Mouse (Mus musculus) urinary bladder, postnatal 0 days (tissue): Measurements from ENCODE around the gene Mis12. TPM values are rescaled to one million over a fixed set of nuclear protein-coding genes. Genes with fewer than 3 reads are reported as not detected.

Experiments
- polyA plus RNA-seq: library from polyadenylated mRNA; unstranded; fragments of >200 nt; fragmentation: Nextera tagmentation; extraction: Ambion mirVana; gene quantifications from 2 replicates; pipeline ENCODE4 v1.2.1, GENCODE M21; 2015

Mis12 gene
- polyA plus RNA-seq: 15.8 and 18.9 TPM in 2 replicates

DNA sequence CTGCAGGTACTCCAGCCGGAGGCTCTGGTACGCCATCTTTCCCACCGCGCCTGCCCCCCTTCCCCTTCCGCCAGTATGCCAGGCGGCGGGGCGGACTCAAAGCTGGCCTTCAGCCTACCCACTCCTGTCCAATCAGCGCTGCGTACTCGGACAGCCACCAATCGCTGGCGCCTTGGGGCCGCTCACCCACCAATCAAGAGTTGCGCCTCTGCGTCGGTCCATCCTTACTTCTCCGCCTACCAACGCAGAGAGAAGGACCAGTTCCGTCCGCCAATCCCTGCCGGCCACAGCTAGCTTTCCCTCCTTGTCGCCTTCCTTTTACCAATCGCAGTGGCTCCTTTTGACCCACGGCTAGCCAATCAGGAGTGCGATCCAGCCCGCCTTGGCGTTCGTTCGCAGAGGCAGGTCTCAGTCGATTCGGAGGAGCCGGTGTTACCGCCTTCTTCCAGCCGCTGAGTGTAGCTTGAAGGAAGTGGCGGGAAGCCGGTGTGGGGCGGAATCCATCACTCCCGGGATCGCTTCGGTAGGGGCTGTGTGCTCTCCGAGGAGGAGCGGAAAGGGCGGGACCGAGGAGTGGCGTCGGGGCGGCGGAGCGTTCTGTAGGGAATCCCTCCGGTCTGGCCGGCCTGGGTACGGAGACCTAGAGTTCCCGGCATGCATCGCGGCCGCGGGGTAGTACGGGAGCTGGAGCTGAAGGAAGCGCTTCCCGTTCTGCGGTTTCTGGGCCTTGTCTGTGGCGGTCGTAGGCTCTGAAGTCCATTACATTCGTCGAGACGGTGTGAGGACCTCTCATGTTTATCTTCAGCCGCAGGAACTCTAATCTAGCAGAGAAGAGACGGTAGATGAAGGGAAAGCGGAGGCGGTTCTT, at the start of gene Mis12, which contains the start of gene Derl2:
Gene Mis12 (plus strand): TSS at position 411 of the 868 bp plus-strand sequence.
Gene Derl2 (minus strand): TSS at position 641 of the 868 bp plus-strand sequence.

DNA sequence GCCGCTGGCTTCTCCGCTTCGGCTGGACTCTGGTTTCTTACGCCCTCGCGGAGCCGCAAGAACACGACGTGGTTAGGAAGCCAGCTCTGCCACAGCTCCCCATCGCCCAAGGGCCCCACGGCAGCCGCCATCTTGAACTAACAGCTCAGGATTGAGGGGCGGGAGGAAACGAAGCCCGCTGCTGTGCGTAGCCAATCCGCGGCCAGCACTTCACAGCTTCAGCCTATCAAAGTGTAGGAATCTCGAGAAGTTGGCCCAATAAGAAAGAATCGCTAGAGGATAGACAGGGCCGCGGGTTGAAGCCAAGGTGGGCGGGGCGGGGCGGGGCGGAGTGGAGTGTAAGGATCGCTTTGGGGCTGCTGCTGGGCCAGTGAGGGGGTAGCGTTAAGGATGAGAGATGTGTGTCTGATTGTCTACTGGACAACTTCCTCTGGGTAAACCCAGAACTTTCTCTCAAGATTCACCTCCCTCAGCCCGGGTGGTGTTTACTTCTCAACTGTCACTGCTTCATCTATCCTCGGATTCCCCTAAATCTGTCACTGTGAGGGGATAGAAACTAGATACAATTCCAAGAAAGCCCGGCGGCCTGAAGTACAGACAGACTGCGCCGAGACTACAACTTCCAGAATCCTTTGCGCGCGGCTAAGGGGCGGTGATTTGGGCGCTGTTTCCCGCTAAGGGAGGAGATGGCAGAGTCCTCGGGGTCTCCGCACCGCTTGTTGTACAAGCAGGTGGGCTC, 49.4 kb upstream of the Mis12 start, which contains the start of the genes Nup88 and Rpain:
Gene Nup88 (minus strand): TSS at position 153 of the 739 bp plus-strand sequence.
Gene Rpain (plus strand): TSS at position 393 of the 739 bp plus-strand sequence.

DNA sequence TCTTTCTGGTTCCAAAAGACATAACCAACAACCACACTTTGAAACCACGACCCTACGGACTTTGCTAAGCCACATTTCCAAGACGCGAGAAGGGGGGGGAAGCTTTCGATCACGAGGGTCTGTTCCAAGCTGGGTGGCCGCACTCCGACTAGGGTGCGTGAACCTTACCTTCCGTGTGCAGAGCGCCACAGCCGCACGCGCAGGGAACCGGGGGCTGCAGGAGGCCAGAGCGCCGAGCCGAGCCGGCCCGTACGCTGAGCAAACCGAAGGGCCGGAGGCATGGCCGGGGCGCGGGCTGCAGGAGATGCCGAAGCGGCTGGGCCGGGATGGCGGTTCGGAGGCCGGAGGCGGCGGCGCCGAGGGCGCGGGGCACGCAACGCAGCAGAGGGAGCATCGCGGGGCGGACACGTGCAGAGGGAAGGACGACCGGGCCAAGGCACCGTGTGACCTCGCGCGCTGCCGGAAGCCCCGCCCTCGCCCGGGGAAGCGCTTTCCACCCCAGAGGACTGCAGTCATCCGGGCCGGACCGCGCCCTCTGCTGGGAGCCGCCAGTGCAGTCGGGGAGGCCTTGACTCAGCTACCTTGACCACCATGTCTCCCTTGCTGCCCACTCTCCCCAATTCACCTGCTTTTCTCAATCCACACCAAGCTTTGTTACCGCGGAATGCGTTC, 36.7 kb upstream of the Mis12 start, which contains the start of gene C1qbp:
Gene C1qbp (minus strand): TSS at position 470 of the 672 bp plus-strand sequence.

DNA sequence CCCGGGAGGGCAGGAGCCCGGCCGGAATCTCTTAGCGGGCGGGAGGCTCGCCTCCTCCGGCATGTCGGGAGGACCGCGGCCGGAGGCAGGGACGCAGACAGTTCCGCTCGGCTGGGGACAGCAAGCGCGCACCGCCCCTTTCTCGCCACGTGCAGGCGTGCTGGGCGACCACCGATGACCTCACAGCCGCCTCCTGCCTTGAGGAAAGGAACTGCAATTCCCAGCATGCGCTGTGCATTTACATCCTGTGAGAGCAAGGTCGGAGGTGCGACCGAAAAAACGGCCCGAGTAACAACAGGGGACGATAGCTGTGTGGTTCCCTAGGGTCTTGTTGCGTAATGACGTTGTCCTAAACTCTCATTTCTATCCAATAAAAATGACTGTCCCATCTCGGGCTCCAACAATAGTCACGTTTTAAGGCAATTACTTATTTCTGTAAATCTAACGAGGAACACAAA, 15.1 kb upstream of the Mis12 start, which contains the start of gene Dhx33:
Gene Dhx33 (minus strand): TSS at position 122 of the 458 bp plus-strand sequence.

DNA sequence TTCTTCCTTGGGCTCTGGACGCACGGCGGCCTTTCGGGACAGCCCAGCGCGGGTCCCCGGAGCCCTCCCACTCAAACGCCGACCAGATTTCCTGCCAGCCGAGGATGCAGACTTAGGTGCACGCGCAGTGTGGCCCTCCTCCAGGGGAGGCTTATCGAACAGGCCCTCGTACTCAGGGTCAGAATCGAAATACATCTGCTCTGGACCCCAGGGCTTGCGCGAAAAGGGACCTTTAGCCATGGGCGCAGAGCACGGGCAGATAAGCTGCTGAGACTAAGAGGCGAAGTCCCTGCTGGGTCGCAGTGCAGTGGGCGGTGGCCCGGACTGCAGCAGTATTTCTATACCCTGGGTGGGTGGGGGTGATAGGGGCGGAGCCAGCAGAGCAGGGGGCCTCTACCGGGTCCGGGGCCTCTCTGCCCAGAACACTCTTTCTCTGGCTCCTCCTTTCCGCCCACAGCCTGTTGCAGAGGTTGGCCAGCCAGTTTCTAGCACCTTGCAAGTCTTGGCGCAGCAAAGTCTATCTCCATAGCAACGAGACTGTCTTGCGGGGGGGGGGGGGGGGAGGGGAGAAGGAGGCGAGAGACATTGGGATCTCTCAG, 13.9 kb downstream of the Mis12 start, which contains the start of gene 6330403K07Rik:
Gene 6330403K07Rik (minus strand): TSS at position 351 of the 599 bp plus-strand sequence.

Other genes starting within 250 kb of the Mis12 start
- gene Scimp, start 207.0 kb upstream of the Mis12 start, polyA plus RNA-seq: 0.53 TPM in 1 of 2 replicates, not detected in the other
- 22.8 and 26.2 TPM in 2 replicates for gene Rabep1, start 174.8 kb upstream of the Mis12 start, polyA plus RNA-seq
- 70.2 TPM in 2 replicates for gene Nup88, start 49.6 kb upstream of the Mis12 start, polyA plus RNA-seq
- 49.5 and 49.6 TPM in 2 replicates for gene Rpain, start 49.4 kb upstream of the Mis12 start, polyA plus RNA-seq
- gene C1qbp, start 36.6 kb upstream of the Mis12 start, polyA plus RNA-seq: 154 and 168 TPM in 2 replicates
- gene Dhx33, start 15.2 kb upstream of the Mis12 start, polyA plus RNA-seq: 7.7 and 9.5 TPM in 2 replicates
- gene Derl2, start 230 bp downstream of the Mis12 start, polyA plus RNA-seq: 55.4 and 66.1 TPM in 2 replicates
- gene 6330403K07Rik, start 13.9 kb downstream of the Mis12 start, polyA plus RNA-seq: 6.3 and 7.5 TPM in 2 replicates
- gene Nlrp1a, start 125.1 kb downstream of the Mis12 start, polyA plus RNA-seq: 0.04 and 0.05 TPM in 2 replicates
- gene Nlrp1b, start 211.1 kb downstream of the Mis12 start, polyA plus RNA-seq: 0.08 and 0.10 TPM in 2 replicates